Mouse (Mus musculus) hindbrain, embryonic 14.5 days (tissue): ENCODE results near the gene Tdrd6. TPM values are rescaled to one million over a fixed set of nuclear protein-coding genes. Genes with fewer than 3 reads are reported as not detected.

Experiments used
- ATAC-seq: fragments of 200-750 bp; cut with Nextera tagmentation; 2 replicates; pipeline ENCODE4 v1.8.0; 2017; ENCODE audit warnings: moderate number of reproducible peaks, mild to moderate bottlenecking, moderate TSS enrichment, moderate library complexity; ENCODE audit not compliant: low FRiP score
- DNase-seq: peaks from one replicate; pipeline ENCODE4 v3.0.0-alpha.2; 2015; ENCODE audit warnings: low spot score
- H3K27ac ChIP-seq: fragments of 300-500 bp; sonication (generic); 2 replicates; pipeline ENCODE4 v1.5.1; 2014; ENCODE audit warnings: mild to moderate bottlenecking, moderate library complexity
- H3K27me3 ChIP-seq: fragments of 300-500 bp; sonication (generic); 2 replicates; pipeline ENCODE4 v1.6.1; 2014; ENCODE audit warnings: mild to moderate bottlenecking, low read length, mixed read lengths; ENCODE audit not compliant: control insufficient read depth, insufficient read depth
- H3K36me3 ChIP-seq: fragments of 300-500 bp; sonication (generic); replicated peaks from 2 replicates; pipeline ENCODE4 v1.6.1; 2014; ENCODE audit not compliant: control insufficient read depth, insufficient read depth
- H3K4me1 ChIP-seq: fragments of 300-500 bp; sonication (generic); replicated peaks from 2 replicates; pipeline ENCODE4 v1.6.1; 2014; ENCODE audit warnings: antibody characterized with exemption, low read length, mixed read lengths; ENCODE audit not compliant: control insufficient read depth, insufficient read depth
- H3K4me2 ChIP-seq: fragments of 300-500 bp; sonication (generic); replicated peaks from 2 replicates; pipeline ENCODE4 v1.6.1; 2014; ENCODE audit warnings: mild to moderate bottlenecking, moderate library complexity
- H3K4me3 ChIP-seq: fragments of 300-500 bp; sonication (generic); replicated peaks from 2 replicates; pipeline ENCODE4 v1.5.1; 2014; ENCODE audit warnings: mild to moderate bottlenecking, low read length
- H3K9ac ChIP-seq: fragments of 300-500 bp; sonication (generic); 2 replicates; pipeline ENCODE4 v1.6.1; 2014
- H3K9me3 ChIP-seq: fragments of 300-500 bp; sonication (generic); 2 replicates; pipeline ENCODE4 v1.6.1; 2016; ENCODE audit warnings: low read length; ENCODE audit not compliant: control insufficient read depth
- WGBS: fragments of 180-500 bp; shearing (Covaris S2); extraction: QIAGEN DNeasy Blood & Tissue Kit; methylation state at CpG from one replicate; pipeline ENCODE4 v1.1.7; 2014; 5-methylcytosine and 5-hydroxymethylcytosine counted together
- polyA plus RNA-seq: library from polyadenylated mRNA; unstranded; fragments of >200 nt; fragmentation: Nextera tagmentation; extraction: Ambion mirVana; gene quantifications from 2 replicates; pipeline ENCODE4 v1.2.1, GENCODE M21; 2014

Gene Tdrd6
- polyA plus RNA-seq, 1 experiment from 2014 or later, result 0.56 TPM

GRCm38 (mm10) chr17:43651314-43652046 is 21.4 kb upstream of the Tdrd6 start:
- Histone ChIP-seq H3K9ac (no peak overlapping the region), H3K4me3 (no peak overlapping the region), H3K9me3 (no peaks in the 10 kb centered on the region), H3K27me3 (no peaks in the 10 kb centered on the region), H3K27ac (no peak overlapping the region), H3K4me2 (no peak overlapping the region), H3K4me1 (no peaks in the 10 kb centered on the region), H3K36me3 (peaks cover 85% of the 10 kb centered on the region)
- 75% methylated on average over 14 of the region's 14 CpGs for WGBS
- ATAC-seq, result peak; percentile 34; the same call in 1 of the 2 replicates
- DNase-seq, result no peak

DNA sequence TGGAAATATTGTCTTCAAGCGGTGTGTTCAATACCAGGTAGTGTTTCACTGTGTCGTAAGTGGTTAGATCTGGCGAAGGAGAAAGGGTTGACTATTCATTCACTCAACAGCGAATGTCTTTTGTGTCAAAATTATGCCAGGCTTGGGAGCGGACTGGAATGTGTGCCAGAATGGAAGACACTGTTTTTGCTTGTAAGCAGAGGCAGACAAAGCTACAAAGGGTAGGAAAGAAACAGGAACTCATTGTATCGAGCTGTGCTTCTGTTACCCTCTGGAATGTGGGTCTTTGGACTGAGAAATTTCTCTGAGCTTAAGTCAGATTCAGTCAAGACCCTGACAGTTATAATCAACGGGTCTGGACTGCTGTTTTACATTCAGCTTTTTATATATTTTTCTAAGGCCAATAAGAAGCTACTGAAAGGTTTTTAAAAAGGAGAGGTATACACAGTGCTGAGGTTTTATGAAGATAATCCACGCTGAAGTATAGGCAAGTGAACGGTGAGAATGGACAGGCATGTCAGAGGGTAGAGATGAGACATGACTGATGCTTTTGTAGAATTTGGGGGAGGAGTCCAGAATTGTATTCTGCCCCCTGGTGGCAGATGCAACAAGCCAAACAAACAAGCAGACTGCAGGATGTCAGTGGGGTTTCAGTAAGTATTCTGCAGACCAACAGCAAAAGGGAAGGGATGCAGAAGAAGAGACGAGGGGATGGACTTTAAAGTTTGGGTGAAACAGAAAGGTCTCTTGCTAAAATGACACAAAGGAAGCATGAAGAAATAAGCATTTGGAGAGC is 19.7 kb upstream of the Tdrd6 start:
- H3K9me3 ChIP-seq, result no peaks in the 10 kb centered on the region
- H3K36me3 ChIP-seq, result peaks cover 96% of the 10 kb centered on the region
- DNase-seq (no peak), ATAC-seq (no peak)
- no peak overlapping the region for H3K27ac ChIP-seq
- H3K4me3 ChIP-seq, result no peak overlapping the region
- H3K27me3 ChIP-seq, result no peaks in the 10 kb centered on the region
- WGBS, result 74% methylated on average over 10 of the region's 10 CpGs
- no peaks in the 10 kb centered on the region for H3K4me1 ChIP-seq
- no peak overlapping the region for H3K9ac ChIP-seq
- no peak overlapping the region for H3K4me2 ChIP-seq

DNA sequence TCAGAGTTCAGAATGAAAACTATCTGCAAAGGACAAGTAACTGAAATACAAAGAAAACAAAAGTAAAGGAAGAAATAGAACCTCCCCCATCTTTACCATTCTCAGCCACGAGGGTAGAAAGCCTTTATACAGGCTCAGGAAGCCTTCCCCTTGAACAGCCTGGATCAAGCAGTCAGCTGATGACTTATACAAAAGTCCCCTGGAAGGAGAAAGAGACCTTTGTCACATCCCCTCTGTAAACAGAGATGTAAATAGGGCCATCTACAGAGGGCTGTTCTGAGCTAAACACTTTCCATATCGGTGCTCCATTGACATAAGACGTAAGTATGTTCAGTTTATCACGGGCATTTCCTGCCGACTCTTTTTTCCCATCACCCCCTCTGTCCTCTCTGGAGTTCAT is 16.8 kb upstream of the Tdrd6 start:
- H3K9ac ChIP-seq, result no peak overlapping the region
- no peak overlapping the region for H3K4me3 ChIP-seq
- H3K9me3 ChIP-seq, result no peaks in the 10 kb centered on the region
- H3K4me1 ChIP-seq, result no peaks in the 10 kb centered on the region
- DNase-seq, result no peak
- no peak overlapping the region for H3K4me2 ChIP-seq
- 47% methylated on average over 5 of the region's 5 CpGs for WGBS
- H3K36me3 ChIP-seq, result peaks cover 96% of the 10 kb centered on the region
- no peaks in the 10 kb centered on the region for H3K27me3 ChIP-seq
- no peak overlapping the region for H3K27ac ChIP-seq
- ATAC-seq, result no peak; the same call in 1 of the 2 replicates

GRCm38 (mm10) chr17:43645136-43645535 is 15.0 kb upstream of the Tdrd6 start:
- Histone ChIP-seq H3K4me2 (no peak overlapping the region), H3K27me3 (no peaks in the 10 kb centered on the region), H3K36me3 (peaks cover 86% of the 10 kb centered on the region), H3K9me3 (0 out of 2 replicates have a peak, but pooled peaks cover 3% of the 10 kb centered on the region), H3K9ac (no peak overlapping the region), H3K4me3 (no peak overlapping the region), H3K4me1 (no peaks in the 10 kb centered on the region), H3K27ac (no peak overlapping the region)
- ATAC-seq (no peak), DNase-seq (no peak)
- WGBS, result 90% methylated on average over 3 of the region's 3 CpGs

DNA sequence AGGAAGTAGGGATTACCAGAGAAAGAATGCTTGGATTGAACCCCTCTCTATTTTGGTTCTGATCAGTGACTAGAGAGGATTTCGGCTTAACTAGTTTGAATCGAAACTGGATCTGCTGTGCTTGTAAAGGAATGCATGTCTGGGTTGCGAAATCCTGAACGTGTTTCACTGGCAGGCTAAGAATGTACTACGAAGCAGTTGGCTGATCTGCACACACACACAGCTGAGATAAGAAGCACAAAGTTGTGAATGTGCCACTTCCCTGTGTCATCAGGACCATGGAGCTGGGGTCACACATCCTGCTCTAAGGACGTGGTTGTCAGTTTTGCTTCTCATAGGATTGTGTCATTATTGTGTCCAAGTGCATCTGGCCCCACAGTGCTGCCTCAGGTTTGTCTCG is 14.3 kb upstream of the Tdrd6 start:
- DNase-seq, result no peak
- Histone ChIP-seq H3K4me1 (no peaks in the 10 kb centered on the region), H3K4me3 (no peak overlapping the region), H3K27me3 (no peaks in the 10 kb centered on the region), H3K4me2 (no peak overlapping the region), H3K36me3 (peaks cover 79% of the 10 kb centered on the region), H3K9me3 (0 out of 2 replicates have a peak, but pooled peaks cover 3% of the 10 kb centered on the region), H3K9ac (no peak overlapping the region), H3K27ac (no peak overlapping the region)
- 88% methylated on average over 7 of the region's 7 CpGs for WGBS
- ATAC-seq, result no peak

- H3K4me3 ChIP-seq, result no peak overlapping the region
- WGBS, result 81% methylated on average over 7 of the region's 7 CpGs
- H3K36me3 ChIP-seq, result peaks cover 67% of the 10 kb centered on the region
Measured at GRCm38 (mm10) chr17:43643191-43643590, 13.1 kb upstream of the Tdrd6 start.

DNA sequence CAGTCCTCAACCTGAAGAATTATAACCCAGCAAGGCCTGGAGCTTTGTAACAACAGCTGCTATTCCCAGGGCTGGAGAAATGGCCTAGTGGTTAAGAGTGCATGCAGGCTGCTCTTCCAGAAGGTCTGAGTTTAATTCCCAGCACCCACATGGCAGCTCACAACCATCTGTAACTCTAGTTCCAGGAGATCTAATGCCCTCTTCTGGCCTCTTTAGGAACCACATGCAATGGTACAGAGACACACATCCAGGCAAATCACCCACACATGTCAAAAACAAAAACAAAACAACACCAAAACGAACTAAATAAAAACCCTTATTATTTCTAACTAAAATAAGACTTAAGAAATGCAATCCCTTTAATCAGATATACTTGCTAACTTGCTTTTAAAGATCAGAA is 10.7 kb upstream of the Tdrd6 start:
- ATAC-seq (no peak), DNase-seq (no peak)
- Histone ChIP-seq H3K9me3 (peaks cover 9% of the 10 kb centered on the region), H3K9ac (no peak overlapping the region), H3K36me3 (peaks cover 45% of the 10 kb centered on the region), H3K27me3 (no peaks in the 10 kb centered on the region), H3K4me1 (no peaks in the 10 kb centered on the region), H3K4me3 (no peak overlapping the region), H3K4me2 (no peak overlapping the region), H3K27ac (no peak overlapping the region)
- WGBS, result 83% methylated on average over 1 of the region's 1 CpGs

More at GRCm38 (mm10) chr17:43643191-43643590, 13.1 kb upstream of the Tdrd6 start:
- H3K27me3 ChIP-seq, result no peaks in the 10 kb centered on the region
- ATAC-seq (no peak), DNase-seq (no peak)
- H3K27ac ChIP-seq, result no peak overlapping the region
- no peaks in the 10 kb centered on the region for H3K4me1 ChIP-seq
- H3K4me2 ChIP-seq, result no peak overlapping the region
- H3K9ac ChIP-seq, result no peak overlapping the region
- 0 out of 2 replicates have a peak, but pooled peaks cover 3% of the 10 kb centered on the region for H3K9me3 ChIP-seq

DNA sequence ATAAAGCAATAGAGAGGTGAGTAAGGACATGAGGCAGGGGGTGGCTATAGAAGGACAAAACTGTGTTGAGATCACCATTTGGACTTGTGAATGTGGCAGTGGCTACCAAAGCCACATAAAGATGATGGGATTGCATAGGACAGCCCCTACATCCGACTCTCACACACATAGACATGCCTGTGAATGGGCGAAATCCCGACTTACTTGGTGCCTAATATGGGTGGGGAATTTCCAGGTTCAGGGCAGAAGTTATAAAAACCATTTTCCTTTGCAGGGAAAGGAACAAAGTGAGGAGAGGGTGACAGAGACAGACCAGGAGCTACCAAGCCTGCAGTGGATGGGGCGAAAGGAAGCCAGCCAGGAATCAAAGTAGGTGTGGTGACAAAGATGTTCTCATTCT is 7.0 kb upstream of the Tdrd6 start:
- Histone ChIP-seq H3K9ac (no peak overlapping the region), H3K36me3 (peaks cover 10% of the 10 kb centered on the region), H3K9me3 (peaks cover 9% of the 10 kb centered on the region), H3K4me3 (no peak overlapping the region), H3K4me2 (no peak overlapping the region), H3K27ac (no peak overlapping the region), H3K4me1 (no peaks in the 10 kb centered on the region), H3K27me3 (no peaks in the 10 kb centered on the region)
- 95% methylated on average over 4 of the region's 4 CpGs for WGBS
- ATAC-seq (no peak), DNase-seq (no peak)

DNA sequence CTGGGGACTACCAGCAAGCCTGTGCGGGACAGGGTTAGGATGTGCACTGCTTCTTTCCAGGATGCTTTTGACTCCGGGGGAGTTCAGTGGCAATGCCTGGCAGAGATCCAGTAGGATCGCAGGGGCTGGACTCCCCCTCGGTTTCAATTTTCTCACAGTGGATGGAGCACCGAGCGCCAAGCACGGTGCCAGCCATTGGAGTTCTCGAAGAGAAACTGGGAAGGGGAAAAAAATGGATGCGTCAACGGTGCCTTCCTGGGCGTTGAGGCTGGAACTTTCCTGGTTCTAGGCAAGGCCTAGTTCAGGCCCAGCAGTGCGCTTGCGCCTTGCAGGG is 295 bp upstream of the Tdrd6 start:
- 47% methylated on average over 13 of the region's 13 CpGs for WGBS

More for the DNA sequence above, 295 bp upstream of the Tdrd6 start:
- Histone ChIP-seq H3K4me1 (peaks cover 10% of the 10 kb centered on the region; the same call in 1 of the 2 replicates), H3K4me2 (peak overlapping the region; percentile 85), H3K4me3 (peak overlapping the region; percentile 45), H3K9me3 (no peaks in the 10 kb centered on the region), H3K27ac (no peak overlapping the region), H3K36me3 (no peaks in the 10 kb centered on the region), H3K9ac (no peak overlapping the region), H3K27me3 (peaks cover 40% of the 10 kb centered on the region)
- ATAC-seq (peak; percentile 50), DNase-seq (no peak)
